Mouse (Mus musculus) heart, adult 18-20 months (tissue): ENCODE measurements around the gene Gm16405. TPM values are rescaled to one million over a fixed set of nuclear protein-coding genes. Genes with fewer than 3 reads are reported as not detected.
"Not testable (repeated sequence)": the region's sequence is repeated elsewhere in the genome, so short reads cannot be mapped to it uniquely, and the experiment has no call there.

Experiments
- DNase-seq, 2 experiments: peaks; one replicate each; pipeline ENCODE4 v3.0.0; 2021 to 2022; ENCODE audit warnings: mixed read lengths in 1 of 2
- long read RNA-seq, 2 experiments: library from polyadenylated mRNA; stranded (forward); transcript quantifications; one replicate each; pipeline ENCODE4 v2.0.0; 2021
- total RNA-seq, 2 experiments: library from RNA; stranded (reverse); gene quantifications; 2 replicates each; pipeline ENCODE4 v1.2.3; 2021

The Gm16405 gene
- total RNA-seq, result not detected
- long read RNA-seq, experiment 1, result 0 reads
- long read RNA-seq, experiment 2, result 0 reads

GRCm38 (mm10) chrX:54530908-54531307 is at the start of gene Gm16405:
Gm16405 (plus strand) TSS chrX:54531208.
- not testable (repeated sequence) for DNase-seq

Other genes starting within 250 kb of the Gm16405 start
- gene Gm16430, start 91.0 kb downstream of the Gm16405 start, total RNA-seq, result not detected